Mouse (Mus musculus) testis, adult 2 months (tissue): ENCODE results near the gene Gtf3c4.

ENCODE experiments used
- CTCF ChIP-seq: fragments of 200-500 bp; IDR thresholded peaks from 2 replicates; pipeline ENCODE4 v1.5.1; 2012; ENCODE audit warnings: low read depth, mild to moderate bottlenecking, inconsistent platforms, low read length, moderate library complexity; ENCODE audit not compliant: control insufficient read depth, insufficient read depth, insufficient replicate concordance
- POLR2A ChIP-seq: fragments of 200-500 bp; IDR thresholded peaks from 2 replicates; pipeline ENCODE4 v1.6.1; 2012; ENCODE audit warnings: low read depth, mild to moderate bottlenecking, inconsistent platforms, low read length, moderate library complexity; ENCODE audit not compliant: control insufficient read depth

DNA sequence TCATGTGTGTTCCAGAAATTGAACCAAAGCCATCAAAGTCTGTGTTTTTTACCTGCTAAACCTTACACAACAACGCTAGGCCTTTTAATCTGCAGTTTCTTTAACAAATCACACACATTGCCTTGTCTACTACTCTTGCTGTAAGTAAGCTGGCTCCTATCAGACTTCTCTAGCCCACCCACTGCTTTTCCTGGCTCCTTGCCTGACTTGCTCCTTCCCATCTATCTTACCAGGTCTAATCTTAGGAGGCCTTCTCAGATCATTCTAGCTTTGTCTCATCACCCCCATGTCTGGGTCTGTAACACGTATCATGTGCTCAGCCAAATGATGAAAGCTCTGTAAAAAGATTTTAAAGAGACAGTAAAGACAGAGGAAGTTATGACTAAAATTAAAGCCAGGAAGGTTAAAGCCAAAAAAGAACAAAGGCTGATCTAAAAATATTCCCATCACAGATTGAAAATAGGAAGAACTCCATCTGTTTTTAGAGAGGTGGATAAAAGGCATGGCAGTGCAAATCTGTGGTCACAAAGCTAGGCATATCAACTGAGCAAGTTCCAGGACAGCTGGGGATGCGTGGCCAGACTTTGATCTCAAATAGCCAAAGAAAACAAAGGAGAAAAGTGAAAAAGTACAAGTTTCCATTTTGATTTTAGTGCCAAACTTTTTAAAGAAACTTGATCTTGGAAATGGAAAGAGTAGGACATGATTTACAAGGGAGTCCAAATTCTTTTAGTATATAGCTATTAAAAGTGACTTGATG, 3.8 kb downstream of the Gtf3c4 start:
- TF ChIP-seq CTCF (no peak), POLR2A (no peak)
